Mouse (Mus musculus): ENCODE measurements at regions not wholly inside any gene's neighbourhood (a gene's known extent, or its start where the extent isn't known, plus 50 kb on each side); places are given as distances from the start of the nearest gene placed in this dataset.
A peak's percentile ranks its signal among the peaks of the same experiment; 100 is the strongest.

DNA sequence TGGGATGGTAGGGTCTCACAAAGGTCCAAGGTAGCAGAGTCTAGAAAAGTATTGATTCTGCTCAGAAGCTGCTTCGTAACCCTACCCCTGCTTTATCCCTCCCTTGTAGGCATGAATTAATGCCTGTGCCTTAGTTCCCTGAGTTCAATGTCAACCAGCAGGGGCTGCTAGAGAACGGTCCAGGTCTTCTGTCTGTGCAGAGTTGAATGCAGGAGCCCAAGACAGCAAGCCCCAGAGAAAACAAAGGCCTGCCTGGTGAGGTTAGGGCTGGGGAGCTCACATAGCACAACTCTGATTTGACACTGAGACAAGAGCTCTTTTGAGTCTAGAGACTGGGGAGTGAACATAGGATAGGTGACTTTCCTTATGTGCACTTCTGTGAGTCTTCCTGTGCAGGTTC lies 56.6 kb downstream of the Olig3 start:
- no peak for DNase-seq

DNA sequence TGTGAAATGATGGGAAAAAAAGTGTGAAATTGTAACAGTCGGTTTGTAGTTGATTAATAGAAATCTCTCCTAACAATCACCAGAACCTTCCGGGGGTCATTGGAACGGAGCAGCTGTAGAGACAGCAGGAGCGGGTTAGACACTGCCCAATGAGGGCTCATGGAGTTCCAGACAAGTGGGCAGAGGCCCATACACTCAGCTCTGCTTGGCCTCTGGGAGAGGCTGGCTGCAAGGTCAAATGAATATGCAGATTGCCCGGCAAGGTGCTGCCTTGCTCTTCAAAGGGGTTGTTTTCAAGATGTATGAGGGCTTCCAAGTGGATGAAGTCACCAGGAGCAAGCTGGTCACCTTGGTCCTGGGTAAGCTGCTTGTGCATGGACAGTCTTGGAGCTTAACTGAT lies 57.6 kb downstream of the Olig3 start:
- no peak for DNase-seq

DNA sequence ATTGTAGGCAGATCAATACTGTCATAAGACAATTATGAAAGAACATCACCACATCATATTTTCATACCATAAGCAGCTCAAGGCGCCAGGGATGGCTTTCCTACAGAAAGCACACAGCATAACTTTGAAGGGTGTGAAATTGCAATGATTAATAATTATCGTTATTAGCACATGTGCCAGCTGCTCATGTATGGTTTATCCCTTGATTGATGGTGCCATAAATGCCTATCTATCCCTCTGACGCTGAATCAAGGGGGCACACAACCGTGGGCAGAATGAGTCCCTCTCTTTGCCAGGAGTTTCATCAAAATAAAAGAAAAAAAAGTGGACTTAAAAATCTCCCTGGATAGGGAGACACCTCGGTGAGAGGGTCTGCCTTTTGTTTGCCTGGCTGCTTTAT lies 58.5 kb downstream of the Olig3 start:
- DNase-seq: no peak

DNA sequence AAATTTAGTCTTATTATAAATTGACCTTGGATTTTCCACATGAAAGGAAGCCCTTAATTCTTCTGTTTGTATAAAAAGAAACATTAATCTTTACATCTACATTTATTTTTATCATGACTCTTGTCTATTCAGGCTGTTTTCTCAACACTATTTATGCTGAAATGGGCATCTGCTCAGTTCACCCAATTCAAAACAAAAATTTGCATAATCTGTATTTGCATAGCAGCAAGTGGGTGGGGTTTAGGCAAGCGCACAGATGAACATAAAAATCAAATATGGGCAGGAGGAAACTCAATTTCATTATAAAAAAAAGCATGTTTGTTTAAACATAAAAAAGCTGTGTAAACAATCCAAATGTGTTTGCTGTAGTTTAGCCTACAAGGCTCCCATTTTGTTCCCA lies 67.7 kb downstream of the Olig3 start:
- DNase-seq: no peak

DNA sequence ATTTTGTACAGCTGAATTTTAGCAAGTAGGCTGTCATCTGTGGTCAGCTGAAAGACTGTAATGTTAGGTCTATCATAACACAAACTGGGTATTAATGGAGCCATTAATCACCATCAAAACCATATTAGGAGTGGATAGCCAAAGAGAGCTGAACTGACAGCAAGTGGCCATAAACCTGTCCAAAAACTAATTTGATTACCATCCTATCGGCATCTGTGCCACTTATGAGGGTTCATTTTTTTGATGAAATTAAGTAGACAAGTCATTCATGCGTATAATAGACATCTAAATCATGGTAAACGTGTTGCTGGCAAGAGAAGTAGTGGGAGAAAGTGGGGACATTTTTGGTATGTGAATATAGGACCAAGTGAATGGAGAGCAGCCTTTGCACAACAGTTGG lies 68.6 kb downstream of the Olig3 start:
- no peak for DNase-seq

DNA sequence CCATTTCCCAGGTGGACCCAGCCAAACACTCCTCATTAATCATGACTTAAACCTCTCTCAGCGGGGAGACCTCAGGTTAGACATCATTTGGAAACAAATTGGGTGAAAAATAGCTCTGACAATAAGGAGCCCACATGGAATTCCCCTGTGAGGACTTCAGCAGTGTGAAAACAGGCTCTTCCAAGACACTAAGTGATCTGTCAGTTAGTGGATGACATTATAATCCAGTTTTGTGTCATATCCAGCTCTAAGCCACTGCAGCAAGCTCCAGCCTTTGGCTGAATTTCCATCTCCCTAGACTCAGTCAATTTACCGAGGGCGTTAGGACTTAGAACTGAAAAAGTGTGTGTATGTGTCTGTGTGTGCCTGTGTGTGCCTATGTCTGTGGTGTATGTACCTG lies 70.5 kb downstream of the Olig3 start:
- DNase-seq: no peak

DNA sequence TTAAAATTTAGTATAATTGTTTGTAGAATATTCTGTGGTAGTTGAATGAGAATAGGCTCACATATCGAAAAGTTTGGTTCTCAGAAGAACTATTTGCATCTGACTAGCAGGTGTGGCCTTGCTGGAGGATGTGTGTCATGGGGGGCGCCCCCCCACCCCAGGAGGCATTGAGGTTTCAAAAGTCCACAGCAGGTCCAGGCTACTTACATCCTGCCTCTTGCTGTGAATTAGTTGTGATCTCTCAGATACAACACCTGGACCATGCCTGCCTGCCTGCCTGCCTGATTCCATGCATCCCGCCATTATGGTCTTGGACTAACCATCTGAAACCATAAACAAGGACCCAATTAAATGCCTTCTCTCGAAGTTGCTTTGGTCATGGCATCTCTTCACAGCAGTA lies 76.2 kb downstream of the Olig3 start:
- DNase-seq: no peak

DNA sequence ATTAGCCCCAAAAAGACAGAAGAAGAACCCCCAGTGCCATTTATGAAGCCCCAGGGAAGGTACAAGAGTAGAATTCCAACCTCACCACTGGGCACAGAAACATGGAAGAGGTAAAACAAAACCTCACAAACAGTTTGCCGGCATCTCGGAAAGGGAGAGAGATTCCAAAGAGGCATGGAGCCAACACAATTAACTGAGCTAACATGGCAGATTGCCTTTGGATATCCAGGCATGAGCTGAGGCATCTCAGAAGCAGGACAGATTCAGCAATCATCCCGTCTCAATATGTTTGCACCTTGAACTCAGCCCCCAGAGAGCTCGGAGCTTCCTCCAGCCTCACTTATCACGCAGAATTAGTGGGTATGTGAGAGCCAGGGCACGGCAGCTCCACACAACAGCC lies 78.3 kb downstream of the Olig3 start:
- DNase-seq: no peak

DNA sequence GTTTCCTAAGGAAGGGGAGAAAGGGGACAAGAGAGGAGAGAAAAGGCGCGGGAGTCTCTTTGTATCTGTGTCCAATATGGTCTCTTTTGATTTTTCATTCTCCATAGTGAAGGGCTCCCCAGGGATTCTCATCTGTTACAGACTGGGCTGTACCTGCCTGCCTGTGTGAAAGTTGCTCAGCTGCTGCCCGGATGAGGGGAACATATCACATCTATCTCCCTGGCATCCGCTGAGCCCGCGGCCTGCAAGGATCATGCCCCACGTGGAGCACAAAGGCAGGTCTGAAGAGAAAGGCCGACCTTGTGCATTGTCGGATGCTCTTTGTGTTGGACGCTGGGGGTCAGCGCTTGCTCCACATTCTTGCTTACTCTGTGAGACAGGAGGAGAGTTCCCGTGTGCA lies 85.5 kb downstream of the Olig3 start:
- no peak for DNase-seq

DNA sequence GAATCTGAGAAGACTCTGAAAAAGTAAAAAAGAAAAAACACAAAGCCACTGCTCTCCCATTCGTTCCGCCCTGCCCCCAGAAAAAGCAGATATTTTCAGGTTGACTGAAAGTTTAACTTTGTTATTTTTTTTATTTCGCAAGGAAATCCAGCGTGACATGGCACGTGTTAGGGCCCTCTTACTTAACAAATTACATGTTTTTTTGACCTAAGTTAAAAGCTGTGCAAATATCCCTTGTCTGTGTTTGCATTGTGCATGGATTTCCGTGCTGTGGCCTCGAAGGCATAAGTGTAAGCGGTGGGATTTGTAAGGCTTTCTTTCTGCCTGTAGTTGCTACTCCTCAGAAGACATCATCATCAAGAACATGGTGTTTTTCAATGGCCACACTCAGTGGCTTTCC lies 87.2 kb downstream of the Olig3 start:
- no peak for DNase-seq

DNA sequence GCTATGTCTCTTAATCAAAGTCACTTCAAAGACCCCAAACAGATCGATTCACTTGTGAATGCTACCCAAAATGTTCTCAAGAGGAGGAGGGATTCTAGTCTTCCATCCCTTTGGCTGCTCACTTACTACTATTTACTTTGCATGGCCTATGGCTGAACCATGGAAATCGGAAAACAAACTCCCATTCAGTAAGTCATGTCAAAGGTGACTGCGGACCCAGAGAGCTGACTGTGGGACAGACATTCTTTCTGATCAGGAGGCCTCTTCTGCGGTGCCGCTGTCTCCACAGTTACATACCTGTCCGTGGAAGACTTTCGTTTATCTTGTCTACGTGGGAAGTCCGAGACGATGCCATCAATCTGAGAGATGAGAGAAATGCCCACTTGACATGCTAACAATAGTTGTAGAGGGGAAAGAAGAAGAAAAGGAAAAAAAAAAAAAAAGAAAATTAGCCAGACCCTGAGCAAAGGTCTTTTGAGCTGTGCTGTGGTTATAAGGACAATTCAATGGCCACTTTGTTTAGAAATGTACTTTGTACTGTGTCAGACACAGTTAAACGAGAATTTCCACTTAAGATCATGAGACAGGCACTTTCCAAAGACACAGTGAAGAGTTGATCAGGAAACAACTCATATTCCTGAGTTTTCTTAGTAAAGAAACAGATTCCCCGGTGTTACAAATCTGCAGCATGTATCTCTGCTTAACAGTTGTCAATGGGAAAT lies 92.7 kb downstream of the Olig3 start:
- DNase-seq: no peak

DNA sequence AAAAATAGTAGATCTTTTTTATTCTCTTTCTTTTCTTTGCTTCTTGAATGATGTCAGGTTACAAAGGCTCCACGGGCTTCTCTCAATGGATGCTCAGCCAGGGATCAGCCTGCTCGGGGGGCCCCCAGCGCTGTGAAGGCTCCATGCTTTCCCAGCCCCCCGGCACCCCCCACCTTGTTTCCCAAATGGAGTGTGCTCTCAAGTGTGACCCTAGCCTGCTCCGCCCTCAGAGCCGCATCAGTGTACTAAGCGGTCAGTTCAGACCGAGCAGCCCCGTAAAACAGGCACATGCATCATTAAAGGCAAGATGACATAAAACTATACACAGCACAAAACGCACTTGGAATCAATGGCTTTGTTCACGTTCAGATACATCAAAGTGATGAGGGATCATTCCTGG lies 102.7 kb downstream of the Olig3 start:
- DNase-seq: no peak

DNA sequence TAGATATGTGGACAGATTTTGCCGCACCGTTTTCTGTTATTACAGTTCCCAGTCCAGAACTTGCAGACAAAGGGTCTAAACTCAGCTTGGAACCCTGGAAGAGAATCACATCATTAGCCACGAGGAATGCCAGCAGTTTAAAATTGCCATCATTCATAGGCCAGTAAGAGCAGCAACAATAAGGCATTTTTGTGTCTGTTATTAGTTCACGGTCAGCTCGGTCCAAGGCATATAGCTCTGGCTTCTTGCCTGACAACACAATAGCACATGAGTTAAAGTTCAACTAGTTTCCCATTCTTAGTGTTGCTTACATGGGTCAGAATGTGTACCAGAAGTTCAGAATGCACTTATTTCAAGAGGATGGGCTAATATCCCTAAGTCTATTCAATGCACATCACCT lies 103.4 kb downstream of the Olig3 start:
- DNase-seq: no peak

DNA sequence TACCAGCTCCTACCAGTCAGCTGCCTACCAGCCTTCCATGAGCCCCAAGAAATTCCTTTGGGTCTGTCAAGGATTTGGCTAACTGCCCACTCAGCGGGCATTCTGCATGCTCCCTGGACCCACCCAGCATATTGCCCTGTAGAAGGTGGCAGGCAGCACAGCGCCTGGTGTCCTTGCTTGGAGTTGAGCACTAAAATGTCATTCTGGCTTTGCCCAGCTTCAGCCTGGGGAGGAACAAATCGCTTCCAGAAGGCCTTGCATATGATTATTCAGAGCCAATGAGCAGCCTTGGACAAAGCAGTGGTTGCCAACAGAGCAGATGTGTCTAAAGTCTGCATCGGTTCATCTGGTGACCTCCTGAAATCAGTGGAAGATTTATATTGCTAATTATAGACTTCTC lies 103.8 kb downstream of the Olig3 start:
- DNase-seq: no peak

DNA sequence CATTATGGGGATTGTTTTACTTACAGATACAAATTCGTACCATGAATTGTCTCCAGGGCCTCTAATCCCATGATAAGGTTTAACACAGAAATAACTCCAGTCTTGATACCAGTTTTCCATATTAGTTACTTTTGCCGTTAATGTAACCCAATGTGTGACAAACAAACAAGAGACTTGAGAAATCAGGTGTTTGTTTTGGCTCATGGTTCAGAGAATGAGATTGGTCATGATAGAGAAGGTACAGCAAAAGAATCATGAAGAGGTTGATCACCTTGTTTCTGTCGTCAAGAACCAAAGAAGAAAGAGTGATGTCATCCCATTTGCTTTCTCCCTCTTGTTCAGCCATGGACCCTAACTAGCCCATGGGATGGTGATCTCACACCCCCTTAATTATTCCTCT lies 107.5 kb downstream of the Olig3 start:
- no peak for DNase-seq

DNA sequence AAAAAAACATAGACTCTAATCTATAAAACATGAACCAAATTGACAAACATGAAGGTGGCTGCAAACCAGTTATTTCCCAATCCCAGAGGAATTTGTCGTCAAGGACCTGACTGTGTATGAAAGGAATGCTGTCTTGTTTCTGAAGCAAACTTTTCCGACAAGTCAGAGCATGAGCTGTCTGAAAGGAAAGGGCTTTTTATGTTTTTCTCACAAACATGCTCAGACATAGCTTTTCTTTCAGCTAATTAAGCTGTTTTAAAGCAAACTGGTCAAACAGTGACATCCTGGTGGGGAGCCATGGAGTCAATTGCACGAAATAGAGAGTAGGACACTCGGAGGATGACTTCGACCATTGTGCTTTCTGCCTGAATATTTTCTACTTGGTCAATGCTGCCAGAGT lies 108.2 kb downstream of the Olig3 start:
- no peak for DNase-seq

DNA sequence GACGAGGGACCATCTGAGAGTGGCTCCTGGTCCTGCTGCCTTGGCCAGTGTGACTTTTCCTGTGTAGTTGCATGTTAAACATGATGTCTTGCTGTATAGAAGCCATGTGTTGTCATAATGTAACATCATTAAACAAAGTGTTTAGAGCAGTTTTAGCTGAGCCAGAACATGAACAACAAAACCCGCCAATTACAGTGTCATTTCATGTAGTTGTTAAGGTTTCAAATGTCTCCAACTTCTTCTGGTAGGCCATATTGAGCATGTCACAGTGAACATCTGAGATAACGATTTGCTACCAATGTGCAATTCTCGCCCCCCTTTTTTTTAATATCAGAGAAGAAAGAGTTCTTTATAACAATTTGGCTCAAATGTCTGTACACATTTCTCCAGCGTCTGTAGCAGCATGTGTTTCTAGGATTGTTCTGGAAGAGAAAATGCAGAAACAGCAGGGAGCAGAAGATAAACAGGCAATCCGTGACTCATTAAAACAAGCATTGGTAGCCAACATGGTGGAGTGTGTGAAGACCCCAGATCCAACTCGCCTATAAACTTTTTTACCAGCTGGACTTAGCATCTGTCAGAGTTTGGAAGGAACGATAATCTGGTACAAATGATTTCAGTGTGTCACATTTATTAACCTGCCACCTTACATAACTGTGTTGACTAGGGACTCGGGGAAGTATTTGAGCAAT lies 115.2 kb downstream of the Olig3 start:
- no peak for DNase-seq

DNA sequence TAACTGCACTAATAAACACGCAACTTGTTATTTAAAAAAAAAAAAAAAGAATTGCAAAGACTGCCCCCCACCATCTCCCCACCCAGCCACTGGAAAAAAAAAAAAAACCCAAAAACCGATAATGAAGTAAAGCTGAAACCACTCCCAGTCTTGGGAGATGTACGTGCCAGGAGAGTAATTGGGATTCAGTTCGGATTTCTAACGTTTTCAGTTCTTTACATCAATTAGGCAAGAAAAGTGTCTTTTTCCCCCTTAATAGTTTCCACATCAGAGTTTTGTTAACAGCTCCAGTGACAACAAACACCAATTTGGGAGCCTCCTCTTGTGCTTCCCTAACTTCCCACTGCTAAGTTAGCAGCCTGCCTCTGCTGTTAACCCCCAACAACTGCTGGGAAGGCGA lies 115.7 kb downstream of the Olig3 start:
- DNase-seq: no peak

DNA sequence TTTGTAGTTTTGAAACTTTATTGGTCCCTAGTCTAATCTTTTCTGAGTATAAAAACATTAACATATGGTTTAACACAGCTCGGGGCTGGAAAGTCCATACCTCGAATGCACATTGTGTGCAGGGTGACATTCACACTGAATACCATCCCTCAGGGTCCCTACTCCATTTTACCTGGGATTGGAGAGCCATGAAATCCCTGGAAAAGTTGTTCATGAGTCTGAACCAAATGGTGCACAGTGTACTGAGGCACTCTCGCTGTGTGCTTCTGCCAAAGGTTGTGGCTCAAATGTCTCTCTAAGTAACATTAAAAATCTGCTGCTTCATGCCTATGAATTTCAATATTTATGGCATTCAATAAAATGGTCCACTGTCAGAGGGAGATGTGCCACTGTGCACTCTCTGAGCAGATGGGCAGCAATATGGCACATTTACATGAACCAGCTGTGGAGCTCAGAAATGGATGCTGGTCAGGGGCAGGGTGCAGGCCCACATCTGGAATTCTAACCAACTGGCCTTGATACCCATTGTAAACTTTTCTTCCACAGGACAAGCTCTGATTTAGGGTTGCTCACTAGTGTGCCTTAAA lies 116.7 kb downstream of the Olig3 start:
- no peak for DNase-seq

DNA sequence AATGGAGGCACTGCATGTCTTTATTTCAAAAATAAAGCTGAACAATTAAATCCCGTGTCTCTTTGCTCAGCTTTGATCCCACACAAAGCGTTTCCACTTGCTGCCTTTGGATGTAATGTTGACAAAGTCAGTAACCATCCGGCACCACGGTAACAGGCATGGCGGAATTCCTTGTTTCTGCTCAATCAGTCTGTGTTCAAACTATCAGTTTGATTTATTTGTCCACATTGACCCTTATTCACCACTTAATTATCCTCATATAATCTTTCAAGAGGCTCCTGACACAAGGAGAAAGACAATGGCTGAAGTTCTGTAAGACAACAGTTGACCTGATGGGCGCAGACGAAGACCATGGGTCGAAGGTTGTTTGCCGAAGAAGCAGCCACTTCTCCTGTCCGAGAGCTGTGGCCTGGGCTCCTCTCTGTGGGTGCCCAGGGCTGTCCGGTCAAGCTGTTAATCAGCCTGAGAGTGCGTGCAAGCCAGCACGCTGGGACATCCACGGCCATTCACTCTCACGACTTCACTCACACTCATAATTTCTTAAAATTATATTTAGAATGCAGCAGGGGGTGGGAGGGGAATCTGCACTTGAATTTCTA lies 106.1 kb upstream of the Ifngr1 start:
- DNase-seq: no peak

DNA sequence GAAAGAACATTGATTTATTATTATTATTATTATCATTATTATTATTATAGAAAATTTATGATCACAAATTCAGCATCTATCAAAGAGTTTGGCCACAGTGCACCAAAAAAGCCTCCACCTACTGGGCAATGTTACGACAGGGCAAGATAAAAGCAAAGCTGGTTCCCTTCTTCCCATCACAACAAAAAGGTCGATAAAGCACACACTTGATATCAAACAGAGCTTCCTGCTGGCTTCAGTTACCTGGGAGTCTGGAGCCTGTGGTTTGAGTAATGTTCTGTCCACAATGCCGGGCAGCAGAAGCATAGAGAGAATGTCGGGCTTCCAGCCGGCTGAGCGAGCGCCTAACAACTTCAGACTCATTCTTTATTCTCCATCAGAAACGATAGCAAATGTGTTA lies 101.2 kb upstream of the Ifngr1 start:
- DNase-seq: no peak

DNA sequence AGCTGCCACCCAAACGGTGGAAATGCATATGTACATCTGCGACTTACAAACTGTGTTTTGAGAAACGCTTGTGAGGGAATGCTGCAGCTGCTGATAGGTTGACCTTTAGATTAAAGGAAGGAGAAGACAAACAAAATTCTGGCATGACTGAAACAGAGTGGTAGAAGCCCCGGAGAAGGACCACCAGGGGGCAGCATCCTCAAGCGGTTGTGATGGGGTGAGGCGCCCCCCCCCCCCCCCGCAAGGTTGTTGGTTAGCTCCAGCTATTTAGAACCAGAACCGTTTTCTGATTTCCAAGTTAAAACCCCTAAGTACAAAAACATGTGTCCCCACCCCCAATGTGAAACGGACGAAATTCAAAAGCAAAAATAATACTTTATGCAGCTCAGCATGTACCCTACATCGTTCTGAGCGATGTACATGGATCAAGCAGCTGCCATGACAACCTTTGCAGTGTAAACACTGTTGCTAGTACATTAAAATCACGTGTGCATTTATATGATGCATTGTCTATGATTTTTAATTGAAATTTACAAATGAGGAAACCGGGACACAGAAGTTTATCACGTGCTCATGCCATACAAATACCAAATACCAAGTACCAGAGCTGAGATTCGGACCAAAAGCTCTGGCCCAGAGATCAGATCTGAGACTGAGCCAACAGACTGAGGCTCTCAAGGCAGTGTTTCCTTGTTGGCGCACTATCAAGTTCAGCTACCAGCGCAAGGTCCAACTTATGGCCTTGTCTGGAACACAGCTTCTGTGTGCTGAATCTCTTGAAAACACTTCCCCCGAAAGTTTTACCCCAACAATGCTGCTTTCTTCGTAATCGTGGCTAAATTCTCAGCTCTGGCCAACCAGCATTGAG lies 100.0 kb upstream of the Ifngr1 start:
- DNase-seq: peak; percentile 77
